Mouse (Mus musculus) frontal cortex, postnatal 25 days (tissue): ENCODE results near the gene Litaf.
"Not testable (repeated sequence)": the region's sequence is repeated elsewhere in the genome, so short reads cannot be mapped to it uniquely, and the experiment has no call there.

Experiments
- DNase-seq, 2 experiments: peaks; one replicate each; pipeline ENCODE4 v3.0.0; 2022; ENCODE audit warnings: low spot score in 2 of 2

Gene Litaf

DNA sequence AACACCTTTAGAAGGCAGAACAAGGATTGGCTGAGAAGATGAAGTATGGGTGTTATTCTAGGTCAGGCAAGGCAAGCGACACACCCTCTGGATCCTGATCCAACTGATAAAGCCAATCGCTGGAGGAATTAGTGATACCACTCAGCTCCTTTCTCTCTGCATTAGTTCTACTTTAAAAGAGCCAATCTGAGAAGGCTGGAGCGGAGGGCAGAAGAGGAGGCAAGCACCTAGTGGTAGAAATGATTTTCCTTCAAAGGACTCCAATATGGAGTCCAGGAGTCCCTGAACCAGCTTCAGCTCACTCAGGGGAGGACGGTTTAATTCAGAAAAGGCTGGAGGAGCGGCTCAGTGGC lies 74.2 kb downstream of the Litaf start:
- DNase-seq, result no peak

DNA sequence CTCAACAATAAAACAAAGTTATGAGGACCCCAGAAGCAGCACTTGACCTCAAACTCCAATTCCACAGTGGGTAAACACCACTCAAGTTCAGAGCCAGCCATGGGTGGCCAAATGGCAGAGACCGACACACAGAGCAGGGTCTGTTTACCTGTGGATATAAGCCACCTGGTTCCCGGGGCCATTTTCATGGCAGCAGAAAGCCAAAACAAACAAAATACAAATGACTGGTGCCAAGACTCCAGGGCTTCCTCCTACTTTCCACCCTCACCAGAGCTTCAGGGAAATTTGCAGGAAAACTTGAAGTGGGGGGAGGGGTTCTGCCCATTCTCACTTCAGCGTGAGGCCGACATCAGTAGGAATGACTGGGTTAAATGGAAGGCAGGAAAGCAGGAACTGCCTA lies 75.2 kb downstream of the Litaf start:
- no peak for DNase-seq

DNA sequence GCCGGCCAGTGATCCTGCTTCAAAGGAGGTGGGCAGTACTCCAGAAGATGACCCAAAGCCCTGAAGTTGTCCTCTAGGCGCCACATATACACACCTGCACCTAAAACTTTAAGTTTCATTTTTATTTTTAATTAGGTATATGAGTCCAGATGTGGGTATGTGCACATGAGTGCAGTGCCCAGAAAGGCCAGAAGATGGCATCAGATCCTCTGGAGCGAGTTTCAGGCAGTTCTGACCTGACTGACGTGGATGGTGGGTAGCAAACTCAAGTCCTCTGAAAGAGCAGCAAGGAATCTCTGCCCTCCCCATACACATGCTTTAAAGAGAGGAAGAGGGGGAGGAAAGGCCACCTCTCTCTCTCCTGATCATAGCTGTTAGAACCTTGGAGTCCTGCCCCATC lies 76.1 kb downstream of the Litaf start:
- no peak for DNase-seq

DNA sequence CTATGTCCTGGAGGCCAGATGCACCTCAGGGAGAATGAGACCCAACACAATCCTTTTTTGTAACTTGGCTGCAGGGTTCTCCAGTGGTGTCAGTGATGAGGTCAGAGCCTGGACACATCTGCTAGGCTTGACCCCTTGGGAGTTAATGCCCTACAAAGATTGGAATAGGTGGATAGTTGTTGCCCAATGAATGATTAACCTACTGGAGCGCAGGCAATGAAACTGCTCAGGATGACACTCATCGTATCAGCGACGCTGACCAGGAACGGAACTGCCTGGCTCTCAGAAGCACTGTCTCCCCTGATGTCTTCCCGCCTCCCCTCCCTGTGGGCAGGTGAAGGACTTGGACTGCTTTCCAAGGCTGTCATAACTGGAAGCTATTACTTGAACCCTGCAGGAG lies 76.6 kb downstream of the Litaf start:
- DNase-seq, result no peak

- DNase-seq, result no peak
Observed at GRCm38 (mm10) chr16:10988261-10988660, 77.7 kb downstream of the Litaf start.

DNA sequence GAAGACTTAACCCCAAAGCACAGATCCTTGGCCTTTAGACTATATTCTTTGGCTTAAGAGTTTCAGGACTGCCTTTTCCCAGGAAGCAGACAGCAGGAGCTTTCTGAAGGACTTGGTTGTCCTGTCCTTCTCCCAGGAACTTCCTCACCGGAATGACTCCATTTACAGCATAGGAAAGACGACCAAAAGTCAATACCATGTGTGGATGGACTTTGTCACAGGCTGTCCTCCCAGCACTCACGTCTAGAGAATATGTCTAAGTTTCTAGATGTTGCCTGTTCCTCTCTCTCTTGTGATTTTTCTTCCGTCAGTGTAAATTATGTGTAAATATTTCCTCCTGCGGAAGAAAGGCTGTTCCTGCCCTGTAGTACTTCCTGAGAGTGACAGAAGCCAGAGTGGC lies 81.4 kb downstream of the Litaf start:
- no peak for DNase-seq

DNA sequence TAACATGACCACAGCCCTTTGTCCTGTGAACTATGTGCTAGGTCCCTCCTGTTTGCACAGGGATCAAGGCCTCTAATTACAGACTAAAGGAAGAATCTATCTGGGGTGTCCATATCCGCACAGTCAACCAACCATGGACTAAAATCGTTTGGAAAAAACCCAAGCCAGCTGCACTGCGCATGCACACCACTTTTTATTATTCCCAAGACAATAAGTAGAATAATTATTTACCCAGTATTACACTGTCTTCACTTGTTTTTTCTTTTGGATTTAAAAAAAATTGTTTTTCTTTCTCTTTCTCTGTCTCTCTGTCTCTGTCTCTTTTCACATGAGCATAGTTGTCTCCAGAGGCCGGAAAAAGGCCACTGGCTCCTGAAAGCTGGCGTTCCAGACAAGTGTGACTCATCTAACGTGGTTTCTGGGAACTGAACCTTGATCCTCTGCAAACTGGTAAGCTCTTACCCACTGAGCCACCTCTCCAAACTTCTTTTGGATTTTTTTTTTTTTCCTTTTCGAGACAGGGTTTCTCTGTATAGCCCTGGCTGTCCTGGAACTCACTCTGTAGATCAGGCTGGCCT lies 84.4 kb downstream of the Litaf start:
- no peak for DNase-seq

DNA sequence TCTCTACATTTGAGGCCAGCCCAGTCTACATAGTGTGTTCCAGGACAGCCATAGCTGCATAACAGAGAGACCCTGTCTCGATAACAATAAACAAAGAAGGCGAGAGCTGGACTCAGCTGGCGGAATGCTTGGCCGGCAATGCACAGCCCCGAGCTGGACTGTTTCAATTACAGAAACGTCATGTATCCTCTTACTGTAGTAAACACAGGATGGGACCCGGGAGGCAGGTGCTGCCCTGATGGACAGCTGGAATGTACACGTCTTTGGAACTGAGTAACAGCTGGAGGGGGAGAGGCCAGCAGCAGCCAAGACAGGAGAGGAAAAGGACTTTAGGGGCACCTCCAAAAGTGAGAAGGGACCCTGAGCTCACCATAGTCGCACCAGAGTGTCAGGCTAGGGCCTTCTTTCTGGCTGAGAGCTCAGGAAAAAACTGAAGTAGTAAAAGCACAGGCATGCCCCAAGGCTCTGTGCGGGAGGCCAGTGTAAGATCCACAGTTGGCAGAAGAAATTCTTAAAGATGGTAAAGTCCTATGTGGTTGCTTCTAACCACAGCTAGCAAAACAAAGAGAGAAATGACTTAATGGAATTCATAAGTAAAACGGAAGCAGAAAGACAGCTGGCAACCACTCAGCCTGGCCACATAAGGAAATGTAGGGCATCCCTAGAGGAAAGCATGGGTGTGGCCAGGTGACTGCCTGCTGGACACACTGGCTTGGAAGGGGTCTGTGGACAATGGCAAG lies 86.7 kb downstream of the Litaf start:
- DNase-seq, result no peak

DNA sequence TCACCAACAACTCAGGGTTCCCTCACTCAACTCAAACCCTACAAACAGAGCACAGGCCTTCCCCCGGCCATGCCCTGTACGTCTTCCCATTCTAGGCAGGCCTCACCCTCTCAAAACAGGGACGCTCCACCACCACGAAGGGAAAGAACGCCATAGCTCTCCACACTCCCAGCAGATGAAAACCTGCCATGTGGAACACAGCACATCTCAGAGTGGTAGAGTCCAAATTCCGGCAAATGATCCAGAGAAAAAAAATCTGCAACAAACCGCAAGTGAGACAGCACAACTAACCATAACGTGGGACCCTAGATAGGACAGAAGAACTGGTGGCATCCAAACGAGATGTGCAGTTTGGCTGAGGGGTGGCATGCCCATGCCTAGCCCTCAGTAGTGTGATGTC lies 88.1 kb downstream of the Litaf start:
- no peak for DNase-seq

DNA sequence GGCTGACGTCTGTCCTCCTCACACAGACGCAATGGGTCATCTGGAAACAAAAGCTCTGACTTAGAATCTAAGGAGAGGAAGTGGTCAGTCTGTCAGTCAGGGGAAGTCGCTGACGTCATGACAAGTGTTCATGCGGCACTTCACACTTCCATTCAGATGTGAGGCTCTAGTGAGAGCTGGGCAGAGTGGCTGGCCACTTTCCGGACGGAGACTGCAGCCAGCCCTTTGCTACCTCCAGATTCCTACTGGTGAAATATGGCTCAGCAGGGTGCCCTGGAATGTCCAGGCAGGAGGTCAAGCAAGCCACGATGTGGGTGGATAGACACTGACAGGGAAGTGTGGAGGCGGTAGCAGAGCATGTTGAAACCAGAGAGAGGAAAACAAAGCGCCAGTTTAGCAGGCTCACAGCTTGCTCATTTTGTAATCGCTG lies 89.7 kb downstream of the Litaf start:
- DNase-seq, result no peak

DNA sequence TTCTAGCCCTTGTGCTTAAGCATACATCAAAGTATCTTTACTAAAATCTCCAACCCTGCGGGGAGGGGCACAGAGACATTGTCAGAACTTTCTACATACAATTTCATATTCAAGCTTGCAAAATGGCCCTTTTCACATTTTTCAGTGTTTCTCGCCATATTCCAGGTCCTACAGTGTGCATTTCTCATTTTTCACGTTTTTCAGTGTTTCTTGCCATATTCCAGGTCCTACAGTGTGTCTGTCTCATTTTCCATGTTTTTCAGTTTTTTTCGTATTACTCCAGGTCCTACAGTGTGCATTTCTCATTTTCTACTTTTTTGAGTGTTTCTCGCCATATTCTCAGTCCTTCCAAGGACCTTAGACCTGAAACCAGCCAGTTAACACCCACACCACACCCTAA lies 91.0 kb downstream of the Litaf start:
- DNase-seq, result no peak

GRCm38 (mm10) chr16:10974037-10974446 lies 91.9 kb downstream of the Litaf start:
- DNase-seq, result no peak

- DNase-seq, result no peak
Observed at GRCm38 (mm10) chr16:10972259-10972658, 93.7 kb downstream of the Litaf start.

- DNase-seq, result not testable (repeated sequence)
Observed at GRCm38 (mm10) chr16:10969944-10970343, 96.0 kb downstream of the Litaf start.

DNA sequence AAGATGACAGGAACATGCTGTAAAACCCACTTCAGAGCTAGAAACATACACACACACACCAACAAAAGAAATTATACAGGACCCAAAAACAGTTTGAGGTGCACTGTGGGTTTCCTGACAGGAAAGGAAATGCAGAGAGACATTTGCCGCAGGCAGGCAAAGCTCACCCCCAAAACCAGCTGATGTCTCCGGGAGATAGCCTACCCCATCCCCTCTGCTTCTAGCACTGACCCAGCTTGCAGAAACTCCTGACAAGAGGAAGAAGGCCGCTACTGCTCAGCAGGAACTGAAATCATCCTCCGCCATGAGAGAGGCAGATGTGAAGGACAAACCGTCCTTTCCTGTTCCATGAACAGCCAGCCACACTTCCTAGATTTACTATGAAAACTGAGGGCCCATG lies 96.6 kb downstream of the Litaf start:
- no peak for DNase-seq

- no peak for DNase-seq
Observed at GRCm38 (mm10) chr16:10968299-10968698, 97.7 kb downstream of the Litaf start.

DNA sequence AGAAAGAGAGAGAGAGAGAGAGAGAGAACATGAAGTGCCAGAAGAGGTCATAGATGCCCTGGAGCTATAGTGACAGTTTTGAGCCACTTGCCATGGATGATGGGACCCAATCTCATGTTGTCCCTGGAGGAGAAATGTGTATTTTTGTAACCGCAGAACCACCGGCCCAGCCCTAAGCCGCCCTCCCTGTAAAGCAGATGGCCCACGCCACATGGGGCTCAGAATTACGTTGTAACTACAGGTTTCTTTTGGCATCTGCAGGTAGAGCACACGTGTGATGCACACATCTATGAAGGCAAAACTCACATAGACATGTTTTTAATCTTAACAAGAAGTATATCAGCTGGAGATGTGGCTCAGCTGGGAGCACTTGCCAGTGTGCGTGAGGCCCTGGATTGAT lies 98.2 kb downstream of the Litaf start:
- DNase-seq, result no peak

- DNase-seq, result no peak
Observed at GRCm38 (mm10) chr16:10967013-10967412, 98.9 kb downstream of the Litaf start.

DNA sequence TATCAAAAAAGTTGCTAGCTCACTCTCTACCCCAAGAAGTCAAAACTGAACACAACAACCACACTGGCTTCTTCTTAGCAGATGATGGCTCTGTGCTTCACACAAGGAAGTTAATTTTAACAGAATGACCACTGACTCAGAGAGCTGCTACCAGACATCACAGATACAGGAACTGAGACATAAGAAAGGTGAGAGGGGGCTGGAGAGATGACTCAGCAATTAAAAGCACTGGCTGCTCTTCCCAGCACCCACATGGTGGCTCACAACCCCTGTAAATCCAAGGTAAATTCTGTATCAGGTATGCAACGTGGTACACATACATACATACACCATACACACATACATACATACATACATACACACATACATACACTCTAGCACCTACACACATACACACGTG lies 100.9 kb downstream of the Litaf start:
- DNase-seq, result no peak

- no peak for DNase-seq
Observed at GRCm38 (mm10) chr16:10960916-10961315, 105.0 kb downstream of the Litaf start.

GRCm38 (mm10) chr16:10958763-10959440 lies 107.1 kb downstream of the Litaf start:
- DNase-seq, result peak in 1 of 2 experiments; percentile 17

DNA sequence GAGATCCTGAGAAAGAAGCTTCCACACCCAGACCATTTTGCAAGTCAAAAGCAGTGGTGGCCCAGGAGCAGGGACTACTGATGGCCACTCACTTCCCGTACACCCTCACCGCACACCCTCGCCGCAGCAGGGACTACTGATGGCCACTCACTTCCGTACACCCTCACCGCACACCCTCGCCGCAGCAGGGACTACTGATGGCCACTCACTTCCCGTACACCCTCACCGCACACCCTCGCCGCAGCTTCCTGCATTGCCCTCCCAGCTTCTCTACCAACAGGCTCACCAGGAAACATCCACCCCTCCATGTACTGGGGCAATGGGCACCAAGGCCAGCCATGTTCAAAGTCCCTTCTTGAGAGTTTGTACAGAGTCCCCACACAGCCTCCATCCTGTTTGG lies 107.7 kb downstream of the Litaf start:
- DNase-seq, result not testable (repeated sequence)

GRCm38 (mm10) chr16:10957794-10958193 lies 108.2 kb downstream of the Litaf start:
- DNase-seq, result no peak
